Mouse (Mus musculus) ES-E14 (cell line): ENCODE measurements around the gene 5031439G07Rik.

ENCODE experiments used
- MAFK ChIP-seq: IDR thresholded peaks from 2 replicates; pipeline ENCODE4 v1.6.1; 2014; ENCODE audit warnings: mild to moderate bottlenecking, low read depth, low read length, inconsistent platforms; ENCODE audit not compliant: insufficient read depth
- ZNF384 ChIP-seq: IDR thresholded peaks from 2 replicates; pipeline ENCODE4 v1.6.1; 2012; ENCODE audit warnings: low read depth, low read length, inconsistent platforms

DNA sequence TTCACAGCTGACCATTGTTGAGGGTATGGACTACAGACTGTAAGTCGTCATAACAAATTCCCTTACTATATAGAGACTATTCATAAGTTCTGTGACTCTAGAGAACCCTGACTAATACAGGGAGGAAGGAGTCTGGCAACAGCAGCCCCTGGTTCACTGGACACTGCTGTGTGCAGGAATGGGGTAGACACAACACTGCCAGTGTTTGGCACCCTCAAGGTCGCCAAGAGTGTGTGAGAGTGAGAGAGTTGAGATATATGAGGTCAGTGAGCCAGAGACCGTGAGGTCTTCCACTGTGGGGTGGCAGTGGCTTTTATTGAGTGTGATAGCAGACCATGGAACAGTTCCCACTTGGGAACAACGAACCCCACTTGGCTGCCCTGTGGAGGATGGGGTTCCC, 37.8 kb upstream of the 5031439G07Rik start:
- TF ChIP-seq MAFK (no peak), ZNF384 (no peak)
